Mouse (Mus musculus) MEL (cell line): Measurements from ENCODE around the gene Xbp1.

ENCODE experiments used
- CTCF ChIP-seq, 3 experiments: IDR thresholded peaks in 2 of 3; conservative IDR thresholded peaks in 1 of 3; 2 replicates each; pipeline ENCODE4 v1.5.1; 2011 to 2012; ENCODE audit warnings: low read length in 3 of 3, low read depth in 2 of 3, mild to moderate bottlenecking in 2 of 3, improper control_type of control experiment in 1 of 3, inconsistent platforms in 1 of 3, mixed read lengths in 1 of 3, moderate library complexity in 1 of 3; ENCODE audit not compliant: control insufficient read depth in 1 of 3, insufficient read depth in 1 of 3, poor library complexity in 1 of 3, severe bottlenecking in 1 of 3
- MEF2A ChIP-seq: IDR thresholded peaks from 2 replicates; pipeline ENCODE4 v1.6.1; 2014; ENCODE audit warnings: low read depth, mild to moderate bottlenecking, inconsistent platforms, low read length, improper control_type of control experiment; ENCODE audit not compliant: poor library complexity, insufficient replicate concordance, severe bottlenecking; ENCODE audit errors: extremely low read depth
- MYC ChIP-seq: IDR thresholded peaks from 2 replicates; pipeline ENCODE4 v1.6.1; 2011; ENCODE audit warnings: low read depth, mild to moderate bottlenecking, low read length, improper control_type of control experiment, moderate library complexity
- POLR2A ChIP-seq, 2 experiments: IDR thresholded peaks; 2 replicates each; pipeline ENCODE4 v1.6.1; 2011 to 2012; ENCODE audit warnings: low read length in 2 of 2, mild to moderate bottlenecking in 2 of 2, control low read depth in 1 of 2, improper control_type of control experiment in 1 of 2, low read depth in 1 of 2, moderate library complexity in 1 of 2; ENCODE audit not compliant: control insufficient read depth in 1 of 2, insufficient read depth in 1 of 2, poor library complexity in 1 of 2

GRCm38 (mm10) chr11:5567654-5568053 is 47.2 kb downstream of the Xbp1 start:
- no peak for TF ChIP-seq POLR2A (IDR thresholded peaks at IDR 0.05; ENCODE audit: control insufficient read depth in 1 of 2, insufficient read depth in 1 of 2, low read depth in 1 of 2, low read length in 2 of 2, poor library complexity in 1 of 2)
- no peak for TF ChIP-seq MYC
- no peak for TF ChIP-seq MEF2A
- no peak for TF ChIP-seq CTCF (IDR thresholded peaks at IDR 0.05 in 2 of 3, conservative IDR thresholded peaks at IDR 0.05 in 1 of 3; ENCODE audit: control insufficient read depth in 1 of 3, insufficient read depth in 1 of 3, low read depth in 2 of 3, low read length in 3 of 3, poor library complexity in 1 of 3, severe bottlenecking in 1 of 3)
